8 mouse cellular contexts compared by ENCODE assay signal in genomic region chr2:75660255-75660948, GRCm38 (mm10). TPM values are rescaled to one million over a fixed set of nuclear protein-coding genes. Genes with fewer than 3 reads are reported as not detected.
DNase-seq lines count a peak whose midpoint lies in the region; ATAC-seq and TF ChIP-seq lines count a peak whose summit lies in the region.

No protein-coding gene starts in this region.

- H3K27me3 ChIP-seq in lung, embryonic 15.5 days = no peaks in the 10 kb centered on the region
- H3K27me3 ChIP-seq in embryonic facial prominence, embryonic 14.5 days (replicated peaks; ENCODE audit: control insufficient read depth, insufficient read depth, low read length) = no peaks in the 10 kb centered on the region
- H3K27me3 ChIP-seq in intestine, postnatal 0 days (replicated peaks; ENCODE audit: control insufficient read depth, insufficient read depth, low read length) = no peaks in the 10 kb centered on the region
- H3K27me3 ChIP-seq in neural tube, embryonic 15.5 days (replicated peaks) = no peaks in the 10 kb centered on the region

- intact Hi-C loops in gastrocnemius, postnatal 14 days (cut with DNase I; ENCODE audit: low total_unique reads) = no loop called here

- H3K4me2 ChIP-seq in lung, embryonic 15.5 days = peak overlapping the region; percentile 72
- peak overlapping the region; percentile 94 for H3K4me2 ChIP-seq in embryonic facial prominence, embryonic 14.5 days (ENCODE audit: low read depth, low read length)
- H3K4me2 ChIP-seq in intestine, postnatal 0 days (replicated peaks; ENCODE audit: low read depth) = peak overlapping the region; percentile 62
- H3K4me2 ChIP-seq in neural tube, embryonic 15.5 days = peak overlapping the region; percentile 64

- peak overlapping the region; percentile 66 for H3K4me3 ChIP-seq in lung, embryonic 15.5 days
- H3K4me3 ChIP-seq in embryonic facial prominence, embryonic 14.5 days (ENCODE audit: low read depth, low read length) = peak overlapping the region; percentile 95
- peak overlapping the region; percentile 94 for H3K4me3 ChIP-seq in intestine, postnatal 0 days (ENCODE audit: low read depth, low read length)
- peak overlapping the region; percentile 72 for H3K4me3 ChIP-seq in neural tube, embryonic 15.5 days (replicated peaks)

- peaks cover 27% of the 10 kb centered on the region for H3K36me3 ChIP-seq in lung, embryonic 15.5 days
- H3K36me3 ChIP-seq in embryonic facial prominence, embryonic 14.5 days (ENCODE audit: control insufficient read depth, insufficient read depth, low read length) = peaks cover 42% of the 10 kb centered on the region
- H3K36me3 ChIP-seq in intestine, postnatal 0 days (ENCODE audit: control insufficient read depth, insufficient read depth) = peaks cover 32% of the 10 kb centered on the region
- H3K36me3 ChIP-seq in neural tube, embryonic 15.5 days = peaks cover 26% of the 10 kb centered on the region

- peaks cover 16% of the 10 kb centered on the region for H3K4me1 ChIP-seq in lung, embryonic 15.5 days
- peaks cover 14% of the 10 kb centered on the region for H3K4me1 ChIP-seq in embryonic facial prominence, embryonic 14.5 days (ENCODE audit: control insufficient read depth, insufficient read depth, low read length)
- H3K4me1 ChIP-seq in intestine, postnatal 0 days (replicated peaks; ENCODE audit: control insufficient read depth, insufficient read depth, low read length) = 0 out of 2 replicates have a peak, but pooled peaks cover 2% of the 10 kb centered on the region
- peaks cover 22% of the 10 kb centered on the region for H3K4me1 ChIP-seq in neural tube, embryonic 15.5 days

- WGBS in lung, embryonic 15.5 days = 1% methylated on average over 15 of the region's 15 CpGs
- WGBS in embryonic facial prominence, embryonic 14.5 days = 1% methylated on average over 15 of the region's 15 CpGs
- WGBS in intestine, postnatal 0 days = under 1% methylated on average over 15 of the region's 15 CpGs
- 4% methylated on average over 15 of the region's 15 CpGs for WGBS in neural tube, embryonic 15.5 days

- no peak for ATAC-seq in lung, embryonic 15.5 days (ENCODE audit: borderline replicate concordance, extremely low read depth, low FRiP score, low TSS enrichment)
- ATAC-seq in embryonic facial prominence, embryonic 14.5 days (ENCODE audit: low read depth) = no peak
- ATAC-seq in intestine, postnatal 0 days = no peak
- no peak for ATAC-seq in neural tube, embryonic 15.5 days (ENCODE audit: low FRiP score)

- no peak for TF ChIP-seq CTCF in intestine, postnatal 0 days (IDR thresholded peaks at IDR 0.05; ENCODE audit: low read depth)

- peak overlapping the region; percentile 97; the same call in 1 of the 2 replicates for H3K27ac ChIP-seq in lung, embryonic 15.5 days
- H3K27ac ChIP-seq in embryonic facial prominence, embryonic 14.5 days (replicated peaks; ENCODE audit: low read depth, low read length) = peak overlapping the region; percentile 99
- peak overlapping the region; percentile 97 for H3K27ac ChIP-seq in intestine, postnatal 0 days (ENCODE audit: low read depth, low read length)
- 0 out of 2 replicates have a peak overlapping the region, but pooled peaks have one; percentile 99 for H3K27ac ChIP-seq in neural tube, embryonic 15.5 days (replicated peaks)

- H3K9me3 ChIP-seq in lung, embryonic 15.5 days = no peaks in the 10 kb centered on the region
- no peaks in the 10 kb centered on the region for H3K9me3 ChIP-seq in embryonic facial prominence, embryonic 14.5 days (ENCODE audit: control insufficient read depth, low read length)
- no peaks in the 10 kb centered on the region for H3K9me3 ChIP-seq in intestine, postnatal 0 days (ENCODE audit: control insufficient read depth)
- H3K9me3 ChIP-seq in neural tube, embryonic 15.5 days (replicated peaks) = no peaks in the 10 kb centered on the region

- H3K9ac ChIP-seq in lung, embryonic 15.5 days = peak overlapping the region; percentile 97
- peak overlapping the region; percentile 99 for H3K9ac ChIP-seq in embryonic facial prominence, embryonic 14.5 days (ENCODE audit: low read depth, low read length)
- H3K9ac ChIP-seq in intestine, postnatal 0 days (ENCODE audit: low read depth, low read length) = peak overlapping the region; percentile 98
- peak overlapping the region; percentile 81 for H3K9ac ChIP-seq in neural tube, embryonic 15.5 days (replicated peaks)

- no peak for DNase-seq in lung, adult 18-20 months
- no peak for DNase-seq in embryonic facial prominence, embryonic 14.5 days (ENCODE audit: low spot score)
- no peak for DNase-seq in gastrocnemius, postnatal 14 days
- no peak for DNase-seq in adrenal gland, adult 2 months
- no peak for DNase-seq in kidney, adult 18-20 months

RNA-seq across cellular contexts. Expression of gene Hnrnpa3, which starts 1.3 kb away (rescaled TPM):
- polyA plus RNA-seq in lung, embryonic 15.5 days (2015; fragmentation: Nextera tagmentation; extraction: Ambion mirVana) = 378 and 410 TPM in 2 replicates
- 210 and 211 TPM in 2 replicates for polyA plus RNA-seq in embryonic facial prominence, embryonic 14.5 days (2014; fragmentation: Nextera tagmentation; extraction: Ambion mirVana)
- polyA plus RNA-seq in intestine, postnatal 0 days (2015; fragmentation: Nextera tagmentation; extraction: Ambion mirVana) = 149 and 151 TPM in 2 replicates
- 171 and 210 TPM in 2 replicates for polyA plus RNA-seq in neural tube, embryonic 15.5 days (2015; fragmentation: Nextera tagmentation; extraction: Ambion mirVana)
- 100 to 1,000 TPM; 144 to 187 TPM for total RNA-seq in gastrocnemius, postnatal 14 days (2021)
- total RNA-seq in adrenal gland, adult 2 months (2021) = 100 to 1,000 TPM; 311 to 403 TPM
- 3.7 and 3.8 TPM in 2 replicates for polyA plus RNA-seq in adrenal gland, adult 2 months (2012; rRNA removed)

RNA-seq across cellular contexts. Expression of gene Nfe2l2, which starts 44.0 kb away (rescaled TPM):
- 92.9 and 99.0 TPM in 2 replicates for polyA plus RNA-seq in lung, embryonic 15.5 days (2015; fragmentation: Nextera tagmentation; extraction: Ambion mirVana)
- polyA plus RNA-seq in embryonic facial prominence, embryonic 14.5 days (2014; fragmentation: Nextera tagmentation; extraction: Ambion mirVana) = 48.9 and 52.9 TPM in 2 replicates
- polyA plus RNA-seq in intestine, postnatal 0 days (2015; fragmentation: Nextera tagmentation; extraction: Ambion mirVana) = 93.6 and 98.0 TPM in 2 replicates
- polyA plus RNA-seq in neural tube, embryonic 15.5 days (2015; fragmentation: Nextera tagmentation; extraction: Ambion mirVana) = 12.1 and 23.3 TPM in 2 replicates
- total RNA-seq in gastrocnemius, postnatal 14 days (2021) = 10 to 100 TPM; 25.6 to 31.3 TPM
- total RNA-seq in adrenal gland, adult 2 months (2021) = 100 to 1,000 TPM in 1 of 2 experiments, 10 to 100 TPM in 1; 84.3 to 124 TPM
- 36.3 and 42.9 TPM in 2 replicates for polyA plus RNA-seq in adrenal gland, adult 2 months (2012; rRNA removed)

Comparison
In these comparisons a context has a peak if more than half of its experiments do, and no peak if none do; other contexts are left out.
1. RNA of gene Hnrnpa3, which starts 1.3 kb away (polyA plus RNA-seq): 378 to 410 TPM in lung, embryonic 15.5 days, 210 to 211 TPM in embryonic facial prominence, embryonic 14.5 days, 171 to 210 TPM in neural tube, embryonic 15.5 days and 149 to 151 TPM in intestine, postnatal 0 days; 3.7 to 3.8 TPM in adrenal gland, adult 2 months; every median in the first group is over 10 times any median in the second.
2. Peak in every context shown above with its lines, with median percentiles within 50 percentile points of each other: H3K27ac ChIP-seq, H3K4me2 ChIP-seq, H3K4me3 ChIP-seq and H3K9ac ChIP-seq.